ENCODE assay signal across 9 mouse cellular contexts in the genomic region with DNA sequence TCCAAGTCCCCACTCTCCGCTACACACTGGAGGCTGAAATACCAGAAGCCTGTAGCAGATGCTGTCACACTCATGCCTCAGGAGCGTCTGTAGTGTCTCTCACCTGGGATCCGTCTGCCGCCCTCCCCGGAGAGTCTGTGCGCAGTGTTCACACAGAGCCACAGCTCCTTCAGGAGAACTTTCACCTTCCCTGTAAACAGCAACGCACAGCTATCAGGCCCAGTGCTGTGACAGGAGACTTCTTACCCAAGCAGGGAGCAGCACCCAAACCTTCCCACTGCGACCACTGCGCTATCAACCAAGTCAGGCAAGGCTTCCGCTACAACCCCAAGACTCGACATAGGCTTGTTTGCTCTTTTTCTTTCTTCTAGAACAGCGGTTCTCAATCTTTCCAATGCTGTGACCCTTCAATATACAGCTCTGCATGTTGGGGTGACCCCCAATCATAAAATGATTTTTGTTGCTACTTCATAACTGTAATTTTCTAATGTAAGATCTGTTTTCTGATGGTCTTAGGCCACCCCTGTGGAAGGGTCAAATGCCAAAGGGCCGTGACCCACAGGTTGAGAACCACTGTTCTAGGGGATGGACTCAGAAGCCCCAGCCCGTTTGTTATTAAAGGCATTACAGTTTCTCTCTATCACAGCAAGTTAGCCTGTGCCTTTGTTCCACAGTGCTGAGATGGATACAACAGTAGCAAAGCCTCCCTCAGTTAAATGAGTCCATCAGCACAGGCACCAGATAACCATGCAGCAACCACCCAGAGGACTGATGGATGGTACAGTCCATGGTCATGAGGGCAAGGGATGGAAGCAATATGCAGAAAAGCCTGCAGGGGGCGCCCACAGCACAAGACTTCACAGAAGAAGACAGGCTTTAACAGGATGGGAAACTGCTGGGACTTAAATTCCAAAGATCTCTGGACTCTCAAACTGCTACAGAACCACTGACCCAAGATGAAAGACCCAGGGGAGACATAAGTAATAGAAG. TPM values are rescaled to one million over a fixed set of nuclear protein-coding genes. Genes with fewer than 3 reads are reported as not detected.
A peak's percentile ranks its signal among the peaks of the same experiment; 100 is the strongest.
DNase-seq lines count a peak whose midpoint lies in the region; ATAC-seq and TF ChIP-seq lines count a peak whose summit lies in the region.
"Had no signal": no experiment of that assay in that cellular context is flagged by ENCODE, and none has a peak within 500 bp of the region (broad histone marks: within the 10 kb centered on the region; RNA-seq: fewer than 3 reads in every experiment).

No protein-coding gene starts in this region.

- no peak for TF ChIP-seq EP300 in stomach, postnatal 0 days (optimal IDR thresholded peaks at IDR 0.05)

- ATAC-seq in common myeloid progenitor, adult 5-6 weeks (replicated peaks; ENCODE audit: low read depth, poor library complexity, severe bottlenecking) = peak; percentile 90
- ATAC-seq in intestine, postnatal 0 days = peak; percentile 47; the same call in 1 of the 2 replicates
- ATAC-seq in monocyte, adult 5-6 weeks (replicated peaks; ENCODE audit: insufficient number of reproducible peaks, low FRiP score, low TSS enrichment, poor library complexity, severe bottlenecking) = peak; percentile 59; the same call in 1 of the 2 replicates
- ATAC-seq in stomach, postnatal 0 days (ENCODE audit: low FRiP score, low TSS enrichment) = peak; percentile 53

- H3K4me2 ChIP-seq in intestine, postnatal 0 days (replicated peaks; ENCODE audit: low read depth) = no peak overlapping the region
- no peak overlapping the region for H3K4me2 ChIP-seq in stomach, postnatal 0 days (replicated peaks; ENCODE audit: low read depth)
- H3K4me2 ChIP-seq: heart, embryonic 15.5 days had no signal

- intact Hi-C loops in left cerebral cortex, postnatal 25 days (cut with DNase I) = no loop called here

- H3K4me3 ChIP-seq in intestine, postnatal 0 days (ENCODE audit: low read depth, low read length) = no peak overlapping the region
- H3K4me3 ChIP-seq in stomach, postnatal 0 days (ENCODE audit: low read depth, low read length) = no peak overlapping the region
- H3K4me3 ChIP-seq: heart, embryonic 15.5 days had no signal

- no peak overlapping the region for H3K9ac ChIP-seq in intestine, postnatal 0 days (ENCODE audit: low read depth, low read length)
- no peak overlapping the region for H3K9ac ChIP-seq in stomach, postnatal 0 days (ENCODE audit: low read length)
- H3K9ac ChIP-seq: heart, embryonic 15.5 days had no signal

- peak; percentile 82 for TF ChIP-seq CTCF in intestine, postnatal 0 days (IDR thresholded peaks at IDR 0.05; ENCODE audit: low read depth)
- TF ChIP-seq CTCF in stomach, postnatal 0 days (IDR thresholded peaks at IDR 0.05; ENCODE audit: low read depth) = peak; percentile 86

- H3K36me3 ChIP-seq in intestine, postnatal 0 days (ENCODE audit: control insufficient read depth, insufficient read depth) = peaks cover 80% of the 10 kb centered on the region
- peaks cover 28% of the 10 kb centered on the region for H3K36me3 ChIP-seq in stomach, postnatal 0 days (ENCODE audit: control insufficient read depth, insufficient read depth, low read length)

- H3K27me3 ChIP-seq in intestine, postnatal 0 days (replicated peaks; ENCODE audit: control insufficient read depth, insufficient read depth, low read length) = no peaks in the 10 kb centered on the region
- H3K27me3 ChIP-seq in stomach, postnatal 0 days (ENCODE audit: control insufficient read depth, insufficient read depth, low read length) = no peaks in the 10 kb centered on the region
- H3K27me3 ChIP-seq: heart, embryonic 15.5 days had no signal

- WGBS in intestine, postnatal 0 days = 87% methylated on average over 15 of the region's 15 CpGs
- WGBS in stomach, postnatal 0 days = 86% methylated on average over 15 of the region's 15 CpGs

- no peaks in the 10 kb centered on the region for H3K4me1 ChIP-seq in intestine, postnatal 0 days (replicated peaks; ENCODE audit: control insufficient read depth, insufficient read depth, low read length)
- no peaks in the 10 kb centered on the region for H3K4me1 ChIP-seq in stomach, postnatal 0 days (replicated peaks; ENCODE audit: control insufficient read depth, insufficient read depth)
- H3K4me1 ChIP-seq: heart, embryonic 15.5 days had no signal

- DNase-seq in CD4-positive, CD25-positive, alpha-beta regulatory T cell, adult 2 months (ENCODE audit: low read depth, low spot score) = peak; percentile 75
- peak; percentile 52 to 85 for DNase-seq in adrenal gland, adult (ENCODE audit: inconsistent age in 2 of 2, low spot score in 1 of 2)
- peak; percentile 70 for DNase-seq in gastrocnemius, postnatal 10 days
- DNase-seq in left cerebral cortex, postnatal 25 days (ENCODE audit: low spot score in 2 of 2) = peak; percentile 72 to 85
- DNase-seq in stomach, postnatal 0 days (ENCODE audit: low spot score) = peak; percentile 76

- H3K9me3 ChIP-seq in intestine, postnatal 0 days (ENCODE audit: control insufficient read depth) = no peaks in the 10 kb centered on the region
- no peaks in the 10 kb centered on the region for H3K9me3 ChIP-seq in stomach, postnatal 0 days (ENCODE audit: control insufficient read depth, low read length)
- H3K9me3 ChIP-seq: heart, embryonic 15.5 days had no signal

- no peak overlapping the region for H3K27ac ChIP-seq in intestine, postnatal 0 days (ENCODE audit: low read depth, low read length)
- H3K27ac ChIP-seq in stomach, postnatal 0 days (replicated peaks) = no peak overlapping the region
- H3K27ac ChIP-seq: heart, embryonic 15.5 days had no signal

RNA-seq across cellular contexts. Expression of gene Ice1, which starts 26.7 kb away (rescaled TPM):
- 32.3 and 36.6 TPM in 2 replicates for total RNA-seq in common myeloid progenitor, adult 5-6 weeks (2017)
- 10 to 100 TPM; 20.7 to 30.7 TPM for total RNA-seq in gastrocnemius, postnatal 10 days (2021)
- 5.8 and 7.0 TPM in 2 replicates for polyA plus RNA-seq in intestine, postnatal 0 days (2015; fragmentation: Nextera tagmentation; extraction: Ambion mirVana)
- total RNA-seq in left cerebral cortex, postnatal 25 days (2021) = 10 to 100 TPM; 60.7 to 69.3 TPM
- total RNA-seq in monocyte, adult 5-6 weeks (2017) = 34.4 to 51.3 TPM (median 38.3 TPM) in 3 replicates
- polyA plus RNA-seq in stomach, postnatal 0 days (2015; fragmentation: Nextera tagmentation; extraction: Ambion mirVana) = 6.0 and 7.3 TPM in 2 replicates
